Mouse (Mus musculus) naive thymus-derived CD4-positive, alpha-beta T cell, adult 2 months (primary cell): ENCODE data around the gene Kif6.

Experiments used
- DNase-seq: peaks from one replicate; pipeline ENCODE4 v3.0.0-alpha.2; 2011; ENCODE audit warnings: low read depth

The Kif6 gene

DNA sequence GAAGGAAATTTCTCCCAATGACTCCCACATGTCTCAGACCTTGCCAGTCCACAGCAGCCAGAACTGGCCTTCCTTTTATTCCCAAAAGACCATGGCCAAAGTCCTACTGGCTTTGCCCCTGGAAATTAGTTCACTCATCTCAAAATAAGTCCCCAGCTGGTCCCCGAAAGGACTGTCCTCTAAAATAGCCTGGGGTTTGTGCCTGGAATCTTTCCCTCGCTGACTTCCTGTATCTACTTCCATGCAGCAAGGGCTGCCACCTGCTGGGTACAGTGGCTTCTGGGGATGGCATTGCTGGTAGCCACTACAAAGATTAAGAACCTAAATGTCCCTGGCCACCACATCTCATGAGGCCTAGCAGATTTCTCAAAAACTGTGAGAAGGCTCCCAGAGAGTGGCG is 237.2 kb downstream of the Kif6 start:
- DNase-seq = no peak

DNA sequence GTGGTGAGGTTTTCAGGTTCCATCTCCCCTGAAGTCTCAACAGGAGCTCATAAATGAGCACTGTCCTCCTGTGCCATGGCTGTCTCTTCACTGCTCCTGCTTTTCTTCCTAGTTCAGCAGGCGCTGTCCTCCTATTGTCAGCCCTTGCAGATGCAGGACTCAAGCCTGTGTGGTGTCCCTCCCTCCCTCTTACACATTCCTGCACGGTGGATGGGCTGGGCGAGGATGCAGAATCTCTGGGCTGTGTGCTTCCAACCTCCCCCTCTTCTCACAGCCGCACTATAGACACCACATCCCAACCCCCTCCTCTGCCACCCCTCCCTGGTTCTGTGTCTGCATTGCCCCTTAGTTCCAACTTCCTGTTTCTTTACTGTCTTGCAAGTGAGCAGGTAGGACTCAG is 240.8 kb downstream of the Kif6 start:
- DNase-seq = no peak

- DNase-seq = no peak
Measured at GRCm38 (mm10) chr17:49860057-49860816, 245.3 kb downstream of the Kif6 start.

- DNase-seq = no peak
Measured at GRCm38 (mm10) chr17:49863597-49863996, 248.7 kb downstream of the Kif6 start.

DNA sequence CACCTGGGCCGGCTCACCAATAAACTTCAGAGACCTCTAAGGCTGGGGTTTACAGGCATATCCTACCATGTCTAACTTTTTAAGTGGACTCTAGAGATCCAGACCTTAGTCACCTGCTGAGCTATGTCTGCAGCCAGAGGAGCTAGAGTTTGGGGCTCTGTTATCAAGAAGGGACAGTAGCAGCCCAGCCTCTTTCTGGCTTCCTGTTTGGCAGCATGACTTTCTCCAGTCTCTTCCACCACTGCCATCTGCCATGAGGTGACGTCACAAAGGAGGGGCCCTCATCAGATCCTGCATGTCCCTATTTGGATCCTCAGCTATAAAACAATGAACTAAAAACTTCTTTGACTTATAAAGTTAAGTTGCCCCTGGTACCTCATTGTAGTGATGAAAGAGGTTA is 250.7 kb downstream of the Kif6 start:
- DNase-seq = no peak

GRCm38 (mm10) chr17:49866653-49867215 is 251.8 kb downstream of the Kif6 start:
- no peak for DNase-seq

DNA sequence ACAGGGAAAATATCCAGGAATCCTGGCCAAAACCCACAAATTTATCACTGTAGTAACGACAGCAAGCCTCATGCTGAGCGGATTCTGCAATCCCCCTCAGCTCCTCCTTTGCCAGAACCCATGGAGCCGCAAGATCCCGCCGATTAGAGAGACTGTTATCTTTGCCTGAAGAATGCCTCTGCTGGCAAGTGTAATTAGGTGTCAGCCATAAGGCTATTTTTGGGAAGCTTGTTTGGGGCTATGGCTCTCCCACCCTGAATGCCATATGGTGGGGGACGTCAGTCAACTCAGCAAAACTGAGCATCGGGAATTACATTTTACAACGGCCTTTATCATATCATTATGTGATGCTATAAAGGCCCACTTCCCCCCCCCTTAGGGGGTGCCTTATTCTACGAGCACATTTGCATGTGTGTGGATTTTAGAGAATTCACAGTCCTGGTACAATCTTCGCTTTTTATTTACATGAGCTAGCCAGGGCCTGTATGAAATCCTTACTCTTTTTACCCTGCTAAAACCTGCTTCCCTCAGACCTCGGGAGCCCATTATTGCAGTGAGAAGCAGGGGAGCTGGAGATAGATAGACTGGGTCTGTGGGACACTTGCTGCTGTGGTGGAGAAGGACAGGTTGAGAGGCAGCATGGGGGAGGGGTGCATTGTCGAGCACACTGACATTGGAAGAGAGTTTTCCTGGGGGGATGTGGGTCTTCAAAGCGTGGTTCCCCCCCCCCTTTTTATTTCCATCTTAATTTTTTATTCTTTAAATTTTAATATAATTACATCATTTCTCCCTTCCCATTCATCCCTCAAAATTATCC is 252.6 kb downstream of the Kif6 start:
- no peak for DNase-seq

DNA sequence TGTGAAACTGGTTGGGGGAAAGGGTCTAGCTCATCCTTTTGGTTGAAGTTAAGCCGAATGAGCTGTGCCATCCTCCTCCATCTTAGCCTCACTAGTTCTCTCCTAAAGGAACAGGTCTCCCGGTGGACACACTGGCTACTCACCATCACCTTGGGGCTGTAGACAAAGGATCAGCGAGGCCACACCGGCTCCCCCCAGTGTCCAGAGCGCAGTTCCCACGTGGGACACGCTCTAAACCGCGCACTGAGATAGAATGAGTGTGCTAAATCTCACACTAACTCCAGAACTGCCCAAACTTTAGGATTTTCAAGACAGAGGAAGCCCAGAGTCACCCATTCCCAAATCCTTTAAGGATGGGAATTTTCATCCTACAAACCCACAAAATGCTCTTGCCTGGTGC is 254.3 kb downstream of the Kif6 start:
- no peak for DNase-seq

- no peak for DNase-seq
Measured at GRCm38 (mm10) chr17:49872305-49872704, 257.4 kb downstream of the Kif6 start.

GRCm38 (mm10) chr17:49874746-49875145 is 259.8 kb downstream of the Kif6 start:
- DNase-seq = no peak

GRCm38 (mm10) chr17:49875401-49875800 is 260.5 kb downstream of the Kif6 start:
- DNase-seq = no peak

- DNase-seq = no peak
Measured at GRCm38 (mm10) chr17:49875939-49876651, 261.2 kb downstream of the Kif6 start.

DNA sequence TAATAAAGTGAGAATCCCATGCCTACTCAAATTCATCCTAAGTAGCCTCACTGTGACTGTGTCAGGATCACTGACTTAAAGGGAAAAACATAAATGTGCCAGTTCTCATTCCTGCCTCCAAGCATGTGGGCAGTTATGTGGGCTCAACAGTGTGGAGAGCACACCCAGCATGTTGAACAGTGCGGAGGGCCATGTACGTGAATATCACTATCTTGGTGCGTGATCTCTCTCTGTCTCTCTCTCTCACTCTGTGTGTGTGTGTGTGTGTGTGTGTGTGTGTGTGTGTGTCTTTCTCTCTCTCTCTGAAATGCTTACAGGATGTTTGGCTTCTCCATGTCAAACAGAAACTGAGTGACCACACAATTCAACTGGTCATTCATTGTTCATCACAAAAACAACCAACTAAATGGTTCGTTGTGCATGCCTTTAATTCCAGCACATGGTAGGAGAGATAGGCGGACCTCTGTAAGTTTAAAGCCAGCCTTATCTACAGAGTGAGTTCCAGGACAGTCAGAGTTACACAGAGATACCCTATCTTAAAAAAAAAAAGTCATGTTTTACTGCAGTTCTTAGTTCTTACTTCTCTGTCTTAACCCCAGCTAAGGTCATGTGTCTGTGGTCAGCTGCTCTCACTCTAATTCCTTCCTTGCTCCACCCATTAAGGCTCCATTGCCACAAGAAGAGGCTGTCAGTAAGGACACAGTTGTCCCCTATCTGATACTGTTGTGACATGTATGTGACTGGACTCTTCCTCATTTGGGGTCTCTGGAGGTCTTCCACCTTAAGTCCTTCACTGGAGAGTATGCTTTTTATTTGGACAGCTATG is 266.2 kb downstream of the Kif6 start:
- DNase-seq = no peak

- DNase-seq = no peak
Measured at GRCm38 (mm10) chr17:49881796-49882195, 266.9 kb downstream of the Kif6 start.

GRCm38 (mm10) chr17:49883136-49883755 is 268.3 kb downstream of the Kif6 start:
- DNase-seq = no peak

DNA sequence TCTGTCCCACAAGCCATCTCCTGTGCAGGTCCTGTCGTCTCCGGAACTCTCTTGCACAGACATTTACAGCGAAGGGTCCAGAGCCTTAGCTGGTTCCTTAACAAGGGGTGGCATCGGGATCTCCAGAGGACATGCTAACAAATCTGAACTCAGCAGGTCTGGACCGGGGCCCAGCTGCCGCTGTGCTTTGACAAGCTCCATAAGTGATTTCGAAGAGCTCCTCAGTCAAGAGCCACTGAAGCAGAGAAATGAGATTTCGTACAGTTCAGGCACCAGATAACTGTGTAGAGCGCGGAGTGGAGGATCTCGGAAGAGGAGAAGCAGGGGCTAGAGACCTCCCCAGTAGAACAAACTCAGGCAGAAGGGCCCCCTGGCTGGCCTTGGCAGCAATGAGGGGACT is 270.1 kb downstream of the Kif6 start:
- no peak for DNase-seq

DNA sequence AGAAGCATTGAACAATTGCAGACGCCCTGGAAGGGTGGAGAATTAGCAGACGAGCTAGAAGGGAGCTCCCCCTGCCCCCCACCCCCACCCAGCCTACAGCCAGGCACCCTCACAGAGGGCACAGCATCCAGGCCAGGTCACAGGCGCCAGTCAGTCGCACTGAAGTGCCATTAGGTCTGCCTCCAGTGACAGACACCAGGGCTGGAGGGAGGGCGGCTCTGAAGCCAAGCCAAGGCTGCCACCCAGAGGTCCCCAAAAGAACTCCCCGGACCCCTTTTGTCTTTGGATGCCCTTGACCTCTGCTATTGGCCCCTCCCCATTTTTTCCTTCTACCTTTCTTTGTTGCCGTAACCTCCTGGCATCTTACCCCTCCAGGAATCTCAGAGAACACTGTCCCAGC is 274.7 kb downstream of the Kif6 start:
- DNase-seq = no peak

DNA sequence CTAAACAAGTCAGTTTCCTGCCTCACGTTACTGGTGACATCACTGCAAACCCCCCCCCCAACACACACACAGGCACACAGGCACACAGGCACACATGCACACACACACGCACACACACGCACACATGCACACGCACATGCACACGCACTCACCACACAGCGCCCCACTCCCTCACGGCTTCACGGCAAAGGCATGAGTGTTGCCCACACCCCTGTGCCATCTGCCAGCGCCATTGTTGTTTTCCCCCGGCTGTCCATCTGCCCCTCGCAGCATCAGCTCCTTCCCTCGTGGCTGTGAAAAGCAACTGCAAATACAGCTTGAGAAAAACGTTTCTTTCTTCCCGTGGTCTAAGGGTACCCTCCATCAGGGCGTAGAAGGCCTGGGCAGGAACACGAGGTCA is 275.9 kb downstream of the Kif6 start:
- DNase-seq = no peak

- no peak for DNase-seq
Measured at GRCm38 (mm10) chr17:49892390-49892789, 277.5 kb downstream of the Kif6 start.

DNA sequence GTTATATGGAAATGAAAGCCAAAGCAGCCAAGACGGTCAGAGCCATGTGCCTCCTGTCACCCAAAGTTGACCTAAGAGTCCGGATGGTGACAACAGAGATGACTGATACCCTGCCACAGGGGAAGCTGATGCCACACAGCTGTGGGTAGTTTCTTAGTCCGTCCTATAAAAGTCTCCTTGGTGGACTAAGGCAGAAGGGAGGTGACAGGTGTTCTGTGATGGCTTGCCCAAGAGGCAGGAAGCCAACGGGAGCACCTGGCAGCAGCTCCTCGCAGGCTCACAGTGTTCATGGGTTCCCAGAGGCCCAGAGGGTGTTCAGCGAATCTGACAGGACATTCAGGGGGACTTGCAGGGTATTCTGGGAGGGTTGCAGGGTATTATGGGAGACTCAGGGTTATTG is 279.5 kb downstream of the Kif6 start:
- no peak for DNase-seq

DNA sequence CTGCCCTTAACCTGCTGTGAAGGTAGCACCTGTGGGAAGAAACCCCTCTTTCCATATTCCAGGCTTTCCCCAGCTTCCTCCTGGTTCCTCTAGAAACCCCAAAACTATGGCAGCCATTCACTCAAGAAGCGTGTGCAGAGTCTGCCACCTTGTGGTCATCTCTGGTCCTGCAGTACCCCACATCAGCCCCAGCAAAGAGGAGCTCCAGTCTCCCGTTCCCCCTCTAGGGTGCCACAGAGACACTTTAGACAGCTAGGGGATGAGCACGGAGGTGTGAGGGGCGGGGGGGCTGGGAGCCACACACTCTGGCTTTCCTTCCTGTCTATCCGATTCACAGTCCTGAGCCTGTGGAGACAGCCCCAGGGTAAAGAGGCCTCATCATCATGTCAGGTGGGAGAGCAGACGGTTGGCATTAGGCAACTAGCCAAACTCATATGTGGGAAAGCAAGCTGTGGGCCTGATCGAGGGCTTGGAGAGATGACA is 284.0 kb downstream of the Kif6 start:
- peak; percentile 54 for DNase-seq
